Comparison of ENCODE assay signal across 9 mouse cellular contexts in the genomic region with DNA sequence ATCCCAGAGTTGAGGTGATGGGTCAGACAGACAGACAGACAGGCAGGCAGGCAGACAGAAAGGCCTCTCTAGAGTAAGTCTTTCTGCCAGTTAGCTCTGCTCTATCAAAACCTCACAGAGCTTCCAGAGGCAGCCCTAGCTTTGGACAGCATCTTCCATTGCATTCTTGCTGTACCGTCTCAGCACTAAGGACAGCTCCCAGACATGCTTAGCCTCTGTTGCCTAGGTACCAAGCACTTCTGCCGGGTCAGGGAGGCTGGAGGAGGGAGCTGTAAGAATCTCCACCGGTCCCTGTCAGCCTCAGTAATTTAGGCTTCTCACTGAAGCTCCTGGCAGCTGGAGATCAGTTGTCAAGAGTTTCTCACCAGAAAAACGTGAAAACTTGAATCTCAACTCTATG.
A peak's percentile ranks its signal among the peaks of the same experiment; 100 is the strongest.
DNase-seq lines count a peak whose midpoint lies in the region; ATAC-seq and TF ChIP-seq lines count a peak whose summit lies in the region.
"Had no signal": no experiment of that assay in that cellular context is flagged by ENCODE, and none has a peak within 500 bp of the region (broad histone marks: within the 10 kb centered on the region; RNA-seq: fewer than 3 reads in every experiment).

No protein-coding gene starts in this region.

- H3K9ac ChIP-seq in intestine, embryonic 14.5 days (ENCODE audit: low read length), result no peak overlapping the region
- H3K9ac ChIP-seq in intestine, embryonic 15.5 days, result no peak overlapping the region
- H3K9ac ChIP-seq in MEL (ENCODE audit: control insufficient read depth, low read depth, low read length, poor library complexity, severe bottlenecking), result no peak overlapping the region
- H3K9ac ChIP-seq in intestine, postnatal 0 days (ENCODE audit: low read depth, low read length), result no peak overlapping the region

- H3K4me3 ChIP-seq in intestine, embryonic 14.5 days (ENCODE audit: low read depth, low read length), result no peak overlapping the region
- H3K4me3 ChIP-seq in intestine, embryonic 15.5 days (replicated peaks), result no peak overlapping the region
- H3K4me3 ChIP-seq in MEL (ENCODE audit: control insufficient read depth in 1 of 2, insufficient read depth in 1 of 2, low read depth in 2 of 2, low read length in 2 of 2), result no peak overlapping the region
- no peak overlapping the region for H3K4me3 ChIP-seq in intestine, postnatal 0 days (ENCODE audit: low read depth, low read length)

- 2% methylated on average over 4 of the region's 4 CpGs for WGBS in intestine, embryonic 14.5 days
- 2% methylated on average over 4 of the region's 4 CpGs for WGBS in intestine, embryonic 15.5 days
- 3% methylated on average over 4 of the region's 4 CpGs for WGBS in intestine, postnatal 0 days

- TF ChIP-seq CTCF in MEL (IDR thresholded peaks at IDR 0.05 in 2 of 3, conservative IDR thresholded peaks at IDR 0.05 in 1 of 3; ENCODE audit: control insufficient read depth in 1 of 3, insufficient read depth in 1 of 3, low read depth in 2 of 3, low read length in 3 of 3, poor library complexity in 1 of 3, severe bottlenecking in 1 of 3), result no peak
- TF ChIP-seq CTCF in intestine, postnatal 0 days (IDR thresholded peaks at IDR 0.05; ENCODE audit: low read depth), result no peak

- TF ChIP-seq POLR2A in MEL (IDR thresholded peaks at IDR 0.05; ENCODE audit: control insufficient read depth in 1 of 2, insufficient read depth in 1 of 2, low read depth in 1 of 2, low read length in 2 of 2, poor library complexity in 1 of 2), result no peak

- H3K27me3 ChIP-seq in intestine, embryonic 14.5 days (replicated peaks; ENCODE audit: control insufficient read depth, insufficient read depth, low read length), result no peaks in the 10 kb centered on the region
- H3K27me3 ChIP-seq in intestine, embryonic 15.5 days (replicated peaks), result no peaks in the 10 kb centered on the region
- H3K27me3 ChIP-seq in MEL (ENCODE audit: control insufficient read depth in 1 of 2, insufficient read depth in 2 of 2, low read length in 2 of 2), result no peaks in the 10 kb centered on the region
- H3K27me3 ChIP-seq in intestine, postnatal 0 days (replicated peaks; ENCODE audit: control insufficient read depth, insufficient read depth, low read length), result no peaks in the 10 kb centered on the region

- H3K27ac ChIP-seq in intestine, embryonic 14.5 days (ENCODE audit: low read depth), result no peak overlapping the region
- no peak overlapping the region for H3K27ac ChIP-seq in intestine, embryonic 15.5 days
- no peak overlapping the region for H3K27ac ChIP-seq in MEL (ENCODE audit: control insufficient read depth, low read depth, low read length)
- H3K27ac ChIP-seq in intestine, postnatal 0 days (ENCODE audit: low read depth, low read length), result no peak overlapping the region

- no peak overlapping the region for H3K4me2 ChIP-seq in intestine, embryonic 14.5 days (ENCODE audit: low read length)
- H3K4me2 ChIP-seq in intestine, embryonic 15.5 days (replicated peaks), result no peak overlapping the region
- H3K4me2 ChIP-seq in intestine, postnatal 0 days (replicated peaks; ENCODE audit: low read depth), result no peak overlapping the region

- ATAC-seq in intestine, embryonic 14.5 days (replicated peaks; ENCODE audit: low FRiP score, low TSS enrichment, low read depth), result no peak
- ATAC-seq in intestine, embryonic 15.5 days, result no peak
- no peak for ATAC-seq in intestine, postnatal 0 days

- H3K9me3 ChIP-seq in intestine, embryonic 14.5 days (ENCODE audit: control insufficient read depth, low read length), result 0 out of 2 replicates have a peak, but pooled peaks cover 3% of the 10 kb centered on the region
- H3K9me3 ChIP-seq in intestine, embryonic 15.5 days, result no peaks in the 10 kb centered on the region
- H3K9me3 ChIP-seq in MEL (replicated peaks; ENCODE audit: insufficient read depth, low read length), result no peaks in the 10 kb centered on the region
- H3K9me3 ChIP-seq in intestine, postnatal 0 days (ENCODE audit: control insufficient read depth), result no peaks in the 10 kb centered on the region

- peak; percentile 69 for DNase-seq in intestine, embryonic 14.5 days (ENCODE audit: low spot score)
- peak; percentile 6 for DNase-seq in A20 (ENCODE audit: low read depth, low spot score)
- peak; percentile 20 for DNase-seq in MEL (ENCODE audit: low read depth, low spot score)
- DNase-seq in heart, postnatal 4 days, result peak; percentile 58
- DNase-seq in layer of hippocampus, adult 9-11 months, result no peak
- DNase-seq: cerebellum, postnatal 10 days; kidney, adult 18-20 months had no signal

- no peaks in the 10 kb centered on the region for H3K36me3 ChIP-seq in intestine, embryonic 14.5 days (ENCODE audit: control insufficient read depth, insufficient read depth, low read length)
- no peaks in the 10 kb centered on the region for H3K36me3 ChIP-seq in intestine, embryonic 15.5 days
- H3K36me3 ChIP-seq in MEL (ENCODE audit: control insufficient read depth in 1 of 2, insufficient read depth in 2 of 2, low read length in 2 of 2), result no peaks in the 10 kb centered on the region
- no peaks in the 10 kb centered on the region for H3K36me3 ChIP-seq in intestine, postnatal 0 days (ENCODE audit: control insufficient read depth, insufficient read depth)

- H3K4me1 ChIP-seq in intestine, embryonic 14.5 days (replicated peaks; ENCODE audit: control insufficient read depth, insufficient read depth, low read length), result no peaks in the 10 kb centered on the region
- no peaks in the 10 kb centered on the region for H3K4me1 ChIP-seq in intestine, embryonic 15.5 days (replicated peaks)
- no peaks in the 10 kb centered on the region for H3K4me1 ChIP-seq in MEL (ENCODE audit: control insufficient read depth in 1 of 2, insufficient read depth in 2 of 2, low read length in 2 of 2)
- H3K4me1 ChIP-seq in intestine, postnatal 0 days (replicated peaks; ENCODE audit: control insufficient read depth, insufficient read depth, low read length), result no peaks in the 10 kb centered on the region

- no peak for TF ChIP-seq RAD21 in MEL (IDR thresholded peaks at IDR 0.05; ENCODE audit: low read depth, low read length)

- no peaks in the 10 kb centered on the region for H3K79me2 ChIP-seq in MEL (ENCODE audit: control insufficient read depth, insufficient read depth, low read length, poor library complexity)

- no peak for TF ChIP-seq EP300 in MEL (IDR thresholded peaks at IDR 0.05; ENCODE audit: low read depth in 1 of 2, low read length in 2 of 2)

TF ChIP-seq in MEL, 35 proteins besides CTCF, POLR2A, EP300 and RAD21:
- TF ChIP-seq MXI1 (IDR thresholded peaks at IDR 0.05; ENCODE audit: low read depth, low read length) (no peak), TCF12 (IDR thresholded peaks at IDR 0.05; ENCODE audit: low read depth, low read length) (no peak), ELF1 (IDR thresholded peaks at IDR 0.05; ENCODE audit: low read depth, low read length) (no peak), POLR2AphosphoS5 (IDR thresholded peaks at IDR 0.05; ENCODE audit: borderline replicate concordance, low read depth, low read length) (no peak), USF1 (IDR thresholded peaks at IDR 0.05; ENCODE audit: low read depth, low read length) (no peak), UBTF (IDR thresholded peaks at IDR 0.05; ENCODE audit: borderline replicate concordance, insufficient read depth, low read depth, low read length) (no peak), ETS1 (IDR thresholded peaks at IDR 0.05; ENCODE audit: low read depth, low read length) (no peak), SMC3 (IDR thresholded peaks at IDR 0.05; ENCODE audit: low read depth, low read length) (no peak), SIN3A (IDR thresholded peaks at IDR 0.05; ENCODE audit: low read length) (no peak), USF2 (IDR thresholded peaks at IDR 0.05; ENCODE audit: borderline replicate concordance in 1 of 2, insufficient read depth in 1 of 2, low read depth in 1 of 2, low read length in 2 of 2) (no peak), CHD2 (IDR thresholded peaks at IDR 0.05; ENCODE audit: low read length) (no peak), TBP (IDR thresholded peaks at IDR 0.05; ENCODE audit: low read depth, low read length) (no peak), MAZ (IDR thresholded peaks at IDR 0.05; ENCODE audit: low read depth, low read length) (no peak), CHD1 (IDR thresholded peaks at IDR 0.05; ENCODE audit: low read depth, low read length) (no peak), JUND (IDR thresholded peaks at IDR 0.05; ENCODE audit: low read depth, low read length) (no peak), MAFK (IDR thresholded peaks at IDR 0.05; ENCODE audit: borderline replicate concordance, low read depth, low read length) (no peak), E2F4 (IDR thresholded peaks at IDR 0.05; ENCODE audit: borderline replicate concordance, low read depth, low read length) (no peak), NRF1 (IDR thresholded peaks at IDR 0.05; ENCODE audit: insufficient read depth, low read depth, low read length, poor library complexity, severe bottlenecking) (no peak)
TF ChIP-seq in MEL: peak in this region for 0.
